Mouse (Mus musculus) hindbrain, embryonic 12.5 days (tissue): Measurements from ENCODE around the gene Sgpl1. TPM values are rescaled to one million over a fixed set of nuclear protein-coding genes. Genes with fewer than 3 reads are reported as not detected.
A peak's percentile ranks its signal among the peaks of the same experiment; 100 is the strongest.

Source experiments
- ATAC-seq: fragments of 200-750 bp; cut with Nextera tagmentation; 2 replicates; pipeline ENCODE4 v1.8.0; 2017; ENCODE audit warnings: moderate TSS enrichment; ENCODE audit not compliant: low FRiP score
- H3K27ac ChIP-seq: fragments of 300-500 bp; sonication (generic); 2 replicates; pipeline ENCODE4 v1.5.1; 2016; ENCODE audit warnings: mild to moderate bottlenecking
- H3K27me3 ChIP-seq: fragments of 300-500 bp; sonication (generic); 2 replicates; pipeline ENCODE4 v1.6.1; 2016; ENCODE audit warnings: mild to moderate bottlenecking
- H3K36me3 ChIP-seq: fragments of 300-500 bp; sonication (generic); 2 replicates; pipeline ENCODE4 v1.6.1; 2016; ENCODE audit warnings: mild to moderate bottlenecking
- H3K4me1 ChIP-seq: fragments of 300-500 bp; sonication (generic); 2 replicates; pipeline ENCODE4 v1.6.1; 2016
- H3K4me2 ChIP-seq: fragments of 300-500 bp; sonication (generic); replicated peaks from 2 replicates; pipeline ENCODE4 v1.6.1; 2016; ENCODE audit warnings: mild to moderate bottlenecking
- H3K4me3 ChIP-seq: fragments of 300-500 bp; sonication (generic); 2 replicates; pipeline ENCODE4 v1.5.1; 2016; ENCODE audit warnings: mild to moderate bottlenecking
- H3K9ac ChIP-seq: fragments of 300-500 bp; sonication (generic); 2 replicates; pipeline ENCODE4 v1.6.1; 2016; ENCODE audit warnings: mild to moderate bottlenecking, moderate library complexity
- H3K9me3 ChIP-seq: fragments of 300-500 bp; sonication (generic); replicated peaks from 2 replicates; pipeline ENCODE4 v1.6.1; 2016; ENCODE audit warnings: mild to moderate bottlenecking
- WGBS: fragments of 180-500 bp; shearing (Covaris S2); methylation state at CpG from one replicate; pipeline ENCODE4 v1.1.7; 2016; 5-methylcytosine and 5-hydroxymethylcytosine counted together
- polyA plus RNA-seq: library from polyadenylated mRNA; unstranded; fragments of >200 nt; fragmentation: Nextera tagmentation; extraction: Ambion mirVana; gene quantifications from 2 replicates; pipeline ENCODE4 v1.2.1, GENCODE M21; 2016

Sgpl1 gene
- polyA plus RNA-seq, 1 experiment from 2014 or later, result 91.7 TPM

GRCm38 (mm10) chr10:61072324-61072723, 75.2 kb downstream of the Sgpl1 start:
- Histone ChIP-seq H3K4me2 (no peak overlapping the region), H3K9ac (no peak overlapping the region), H3K9me3 (no peaks in the 10 kb centered on the region), H3K4me1 (peaks cover 12% of the 10 kb centered on the region), H3K4me3 (no peak overlapping the region), H3K36me3 (no peaks in the 10 kb centered on the region), H3K27ac (no peak overlapping the region), H3K27me3 (0 out of 2 replicates have a peak, but pooled peaks cover 6% of the 10 kb centered on the region)
- no peak for ATAC-seq
- 14% methylated on average over 16 of the region's 16 CpGs for WGBS

GRCm38 (mm10) chr10:61069248-61069647, 78.3 kb downstream of the Sgpl1 start:
- WGBS, result 10% methylated on average over 13 of the region's 13 CpGs
- Histone ChIP-seq H3K27me3 (peaks cover 4% of the 10 kb centered on the region; the same call in 1 of the 2 replicates), H3K9me3 (no peaks in the 10 kb centered on the region), H3K4me3 (no peak overlapping the region), H3K9ac (no peak overlapping the region), H3K4me2 (0 out of 2 replicates have a peak overlapping the region, but pooled peaks have one; percentile 15), H3K4me1 (peaks cover 24% of the 10 kb centered on the region), H3K27ac (no peak overlapping the region), H3K36me3 (no peaks in the 10 kb centered on the region)
- ATAC-seq, result 0 out of 2 replicates have a peak, but pooled peaks have one; percentile 3

GRCm38 (mm10) chr10:61068436-61069192, 78.9 kb downstream of the Sgpl1 start:
- H3K4me3 ChIP-seq, result no peak overlapping the region
- H3K9ac ChIP-seq, result no peak overlapping the region
- ATAC-seq, result peak; percentile 62
- no peaks in the 10 kb centered on the region for H3K9me3 ChIP-seq
- H3K27ac ChIP-seq, result no peak overlapping the region
- H3K4me2 ChIP-seq, result no peak overlapping the region
- peaks cover 4% of the 10 kb centered on the region; the same call in 1 of the 2 replicates for H3K27me3 ChIP-seq
- no peaks in the 10 kb centered on the region for H3K36me3 ChIP-seq
- 4% methylated on average over 8 of the region's 8 CpGs for WGBS
- peaks cover 24% of the 10 kb centered on the region for H3K4me1 ChIP-seq

- Histone ChIP-seq H3K27me3 (peaks cover 4% of the 10 kb centered on the region; the same call in 1 of the 2 replicates), H3K9me3 (no peaks in the 10 kb centered on the region), H3K9ac (no peak overlapping the region), H3K4me1 (peaks cover 24% of the 10 kb centered on the region), H3K4me3 (no peak overlapping the region), H3K27ac (no peak overlapping the region), H3K36me3 (no peaks in the 10 kb centered on the region), H3K4me2 (no peak overlapping the region)
- ATAC-seq, result 0 out of 2 replicates have a peak, but pooled peaks have one; percentile 14
- 55% methylated on average over 13 of the region's 13 CpGs for WGBS
Observed at GRCm38 (mm10) chr10:61065287-61066005, 82.1 kb downstream of the Sgpl1 start.

- ATAC-seq, result no peak
- Histone ChIP-seq H3K4me3 (no peak overlapping the region), H3K36me3 (no peaks in the 10 kb centered on the region), H3K4me1 (peaks cover 27% of the 10 kb centered on the region), H3K9ac (no peak overlapping the region), H3K9me3 (no peaks in the 10 kb centered on the region), H3K4me2 (no peak overlapping the region; the same call in 1 of the 2 replicates), H3K27me3 (peaks cover 4% of the 10 kb centered on the region; the same call in 1 of the 2 replicates), H3K27ac (no peak overlapping the region)
- whole genome bisulfite sequencing, result 7% methylated on average over 8 of the region's 8 CpGs
Observed at GRCm38 (mm10) chr10:61064635-61065034, 82.9 kb downstream of the Sgpl1 start.

- Histone ChIP-seq H3K4me2 (no peak overlapping the region), H3K4me1 (peaks cover 19% of the 10 kb centered on the region; the same call in 1 of the 2 replicates), H3K4me3 (no peak overlapping the region), H3K9me3 (no peaks in the 10 kb centered on the region), H3K27me3 (peaks cover 4% of the 10 kb centered on the region; the same call in 1 of the 2 replicates), H3K27ac (no peak overlapping the region), H3K9ac (no peak overlapping the region), H3K36me3 (no peaks in the 10 kb centered on the region)
- ATAC-seq, result no peak
- 69% methylated on average over 10 of the region's 10 CpGs for WGBS
Observed at GRCm38 (mm10) chr10:61063271-61063864, 84.1 kb downstream of the Sgpl1 start.

GRCm38 (mm10) chr10:61059543-61060110, 87.9 kb downstream of the Sgpl1 start:
- Histone ChIP-seq H3K9ac (no peak overlapping the region), H3K4me2 (no peak overlapping the region), H3K27ac (no peak overlapping the region), H3K27me3 (peaks cover 1% of the 10 kb centered on the region; the same call in 1 of the 2 replicates), H3K36me3 (no peaks in the 10 kb centered on the region), H3K4me3 (no peak overlapping the region), H3K9me3 (0 out of 2 replicates have a peak, but pooled peaks cover 4% of the 10 kb centered on the region), H3K4me1 (peaks cover 7% of the 10 kb centered on the region; the same call in 1 of the 2 replicates)
- 34% methylated on average over 6 of the region's 6 CpGs for WGBS
- ATAC-seq, result no peak

GRCm38 (mm10) chr10:61059101-61059500, 88.4 kb downstream of the Sgpl1 start:
- H3K4me2 ChIP-seq, result no peak overlapping the region
- no peak overlapping the region for H3K4me3 ChIP-seq
- no peaks in the 10 kb centered on the region for H3K36me3 ChIP-seq
- H3K27me3 ChIP-seq, result peaks cover 4% of the 10 kb centered on the region; the same call in 1 of the 2 replicates
- H3K27ac ChIP-seq, result no peak overlapping the region
- no CpG with 5 or more reads among the region's 1 CpGs for WGBS
- ATAC-seq, result no peak
- H3K9ac ChIP-seq, result no peak overlapping the region
- 0 out of 2 replicates have a peak, but pooled peaks cover 4% of the 10 kb centered on the region for H3K9me3 ChIP-seq
- H3K4me1 ChIP-seq, result peaks cover 7% of the 10 kb centered on the region; the same call in 1 of the 2 replicates

- peaks cover 19% of the 10 kb centered on the region; the same call in 1 of the 2 replicates for H3K27me3 ChIP-seq
- no peaks in the 10 kb centered on the region for H3K36me3 ChIP-seq
- H3K9ac ChIP-seq, result no peak overlapping the region
- H3K4me3 ChIP-seq, result no peak overlapping the region
- WGBS, result 95% methylated on average over 7 of the region's 7 CpGs
- H3K27ac ChIP-seq, result no peak overlapping the region
- H3K9me3 ChIP-seq, result 0 out of 2 replicates have a peak, but pooled peaks cover 4% of the 10 kb centered on the region
- H3K4me2 ChIP-seq, result no peak overlapping the region
- no peak for ATAC-seq
- peaks cover 7% of the 10 kb centered on the region; the same call in 1 of the 2 replicates for H3K4me1 ChIP-seq
Observed at GRCm38 (mm10) chr10:61056661-61057060, 90.8 kb downstream of the Sgpl1 start.

GRCm38 (mm10) chr10:61051993-61052613, 95.4 kb downstream of the Sgpl1 start:
- 59% methylated on average over 14 of the region's 14 CpGs for WGBS
- H3K4me2 ChIP-seq, result no peak overlapping the region
- no peaks in the 10 kb centered on the region for H3K36me3 ChIP-seq
- H3K4me1 ChIP-seq, result no peaks in the 10 kb centered on the region
- H3K27ac ChIP-seq, result no peak overlapping the region
- peaks cover 25% of the 10 kb centered on the region; the same call in 1 of the 2 replicates for H3K27me3 ChIP-seq
- no peak overlapping the region for H3K4me3 ChIP-seq
- H3K9ac ChIP-seq, result no peak overlapping the region
- 0 out of 2 replicates have a peak, but pooled peaks cover 4% of the 10 kb centered on the region for H3K9me3 ChIP-seq
- ATAC-seq, result no peak
